Mouse (Mus musculus) heart, embryonic 14.5 days (tissue): ENCODE measurements around the gene Rhot2. TPM values are rescaled to one million over a fixed set of nuclear protein-coding genes. Genes with fewer than 3 reads are reported as not detected.

Source experiments
- ATAC-seq: fragments of 200-750 bp; cut with Nextera tagmentation; 2 replicates; pipeline ENCODE4 v1.8.0; 2017; ENCODE audit warnings: low read depth, moderate TSS enrichment; ENCODE audit not compliant: insufficient number of reproducible peaks, insufficient read depth, low FRiP score
- H3K27ac ChIP-seq, 2 experiments: fragments of 200-500 bp in 1 of 2; fragments of 300-500 bp in 1 of 2; sonication (generic) in 1 of 2; replicated peaks in 1 of 2; 2 replicates each; pipeline ENCODE4 v1.5.1; 2012 to 2014; ENCODE audit warnings: low read depth in 2 of 2, low read length in 2 of 2, control low read depth in 1 of 2, mild to moderate bottlenecking in 1 of 2, mixed read lengths in 1 of 2; ENCODE audit not compliant: control insufficient read depth in 1 of 2, insufficient read depth in 1 of 2
- H3K27me3 ChIP-seq: fragments of 300-500 bp; sonication (generic); 2 replicates; pipeline ENCODE4 v1.6.1; 2014; ENCODE audit warnings: mild to moderate bottlenecking, low read length, control low read depth; ENCODE audit not compliant: control insufficient read depth, insufficient read depth
- H3K36me3 ChIP-seq: fragments of 300-500 bp; sonication (generic); 2 replicates; pipeline ENCODE4 v1.6.1; 2014; ENCODE audit warnings: mild to moderate bottlenecking, control low read depth, low read length, mixed read lengths; ENCODE audit not compliant: control insufficient read depth, insufficient read depth
- H3K4me1 ChIP-seq, 2 experiments: fragments of 200-500 bp in 1 of 2; fragments of 300-500 bp in 1 of 2; sonication (generic) in 1 of 2; 2 replicates each; pipeline ENCODE4 v1.6.1; 2012 to 2014; ENCODE audit warnings: low read length in 2 of 2, control low read depth in 1 of 2, mixed read lengths in 1 of 2; ENCODE audit not compliant: control insufficient read depth in 2 of 2, insufficient read depth in 2 of 2
- H3K4me2 ChIP-seq: fragments of 300-500 bp; sonication (generic); 2 replicates; pipeline ENCODE4 v1.6.1; 2014; ENCODE audit warnings: mild to moderate bottlenecking, low read length
- H3K4me3 ChIP-seq, 2 experiments: fragments of 200-500 bp in 1 of 2; fragments of 300-500 bp in 1 of 2; sonication (generic) in 1 of 2; 2 replicates each; pipeline ENCODE4 v1.5.1; 2012 to 2014; ENCODE audit warnings: low read length in 2 of 2, mild to moderate bottlenecking in 2 of 2, control low read depth in 1 of 2, low read depth in 1 of 2, moderate library complexity in 1 of 2; ENCODE audit not compliant: control insufficient read depth in 1 of 2, insufficient read depth in 1 of 2
- H3K9ac ChIP-seq: fragments of 300-500 bp; sonication (generic); 2 replicates; pipeline ENCODE4 v1.6.1; 2014; ENCODE audit warnings: mild to moderate bottlenecking, low read length
- H3K9me3 ChIP-seq: fragments of 300-500 bp; sonication (generic); 2 replicates; pipeline ENCODE4 v1.6.1; 2016; ENCODE audit warnings: low read length, control low read depth; ENCODE audit not compliant: control insufficient read depth
- WGBS: fragments of 180-500 bp; shearing (Covaris S2); extraction: QIAGEN DNeasy Blood & Tissue Kit; methylation state at CpG from one replicate; pipeline ENCODE4 v1.1.7; 2014; 5-methylcytosine and 5-hydroxymethylcytosine counted together
- polyA plus RNA-seq: library from polyadenylated mRNA; unstranded; fragments of >200 nt; fragmentation: Nextera tagmentation; extraction: Ambion mirVana; gene quantifications from 2 replicates; pipeline ENCODE4 v1.2.1, GENCODE M21; 2014

Rhot2 gene
- polyA plus RNA-seq, 1 experiment from 2014 or later, result 12.7 TPM

DNA sequence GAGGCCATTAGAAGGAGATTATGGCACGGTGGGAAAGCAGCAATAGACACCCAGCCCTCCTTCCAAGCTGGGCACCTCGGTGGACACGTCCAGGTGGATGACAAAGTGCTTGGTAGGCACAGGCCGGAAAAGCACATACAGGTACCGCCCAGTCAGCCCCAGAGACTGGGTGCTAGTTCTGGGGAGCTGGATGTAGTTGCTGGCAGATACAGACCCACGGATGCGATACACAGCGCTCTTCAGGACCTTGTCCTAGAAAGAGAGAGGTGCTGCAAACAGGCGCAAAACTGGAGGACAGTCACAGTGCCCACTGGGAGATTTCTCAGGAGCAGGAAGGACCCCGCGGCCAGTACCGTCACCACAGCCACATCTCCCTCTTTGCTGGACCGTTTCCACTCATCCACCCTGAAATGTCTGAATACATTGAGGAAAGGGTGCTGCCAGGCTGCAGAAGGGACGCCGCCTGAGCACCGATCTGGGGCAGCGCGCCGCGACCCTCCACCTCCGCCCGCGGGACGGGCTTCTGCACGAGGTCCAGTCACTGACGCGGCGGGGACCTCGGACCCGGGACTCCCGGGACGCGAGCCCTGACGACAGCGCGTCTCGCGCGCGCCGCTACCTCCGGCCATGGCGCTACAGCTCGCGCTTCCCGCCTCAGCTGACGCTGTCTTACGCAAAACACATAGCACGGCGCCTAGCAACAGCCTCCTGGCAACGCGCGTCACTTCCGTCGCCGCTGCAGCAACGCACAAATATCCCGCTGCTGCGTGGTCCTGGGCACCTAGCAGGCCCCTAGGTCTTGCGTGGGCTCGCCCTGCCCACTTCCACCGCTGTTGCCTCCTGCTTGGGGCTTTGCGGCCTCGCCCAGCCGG, 16.4 kb upstream of the Rhot2 start, which contains the start of gene Wdr90:
Gene Wdr90, minus strand, starts transcription at position 670 of the 872 bp plus-strand sequence.
- Histone ChIP-seq H3K9me3 (no peaks in the 10 kb centered on the region), H3K27ac (peak within 1 kb of the TSS; percentile 20 to 80; a peak in 2 of 4 replicates), H3K4me2 (peak within 1 kb of the TSS; percentile 95), H3K36me3 (peaks cover 31% of the 10 kb centered on the region), H3K9ac (peak within 1 kb of the TSS; percentile 83), H3K27me3 (no peaks in the 10 kb centered on the region), H3K4me3 (peak within 1 kb of the TSS; percentile 50 to 67), H3K4me1 (peaks cover 5 to 18% of the 10 kb centered on the region in 2 experiments; a peak in 3 of 4 replicates)
- peak; percentile 83 for ATAC-seq
- WGBS, result 4% methylated on average over 64 of the region's 65 CpGs

DNA sequence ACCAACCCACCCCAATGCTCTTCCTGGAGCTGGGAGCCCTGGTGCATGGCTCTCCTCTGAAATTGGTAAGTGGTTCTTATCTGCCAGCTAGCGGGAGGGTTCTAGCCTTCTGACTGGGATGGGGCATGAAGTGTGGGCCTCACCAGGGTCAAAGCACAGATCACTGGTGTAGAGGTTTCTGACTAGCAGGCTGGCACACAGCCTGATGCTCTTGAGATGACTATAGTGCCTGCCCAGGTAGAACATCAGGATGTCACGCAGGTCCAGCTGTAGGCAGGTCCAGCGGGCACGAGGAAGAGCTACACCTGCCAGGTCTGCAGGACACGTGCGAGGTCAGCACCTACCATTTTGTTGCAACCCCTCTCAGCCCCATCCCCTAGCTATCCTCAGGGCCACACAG, 15.6 kb upstream of the Rhot2 start:
- Histone ChIP-seq H3K4me1 (peaks cover 5 to 18% of the 10 kb centered on the region in 2 experiments; a peak in 3 of 4 replicates), H3K36me3 (peaks cover 27% of the 10 kb centered on the region), H3K27me3 (no peaks in the 10 kb centered on the region), H3K4me3 (no peak overlapping the region), H3K9me3 (no peaks in the 10 kb centered on the region), H3K4me2 (no peak overlapping the region), H3K9ac (no peak overlapping the region), H3K27ac (no peak overlapping the region)
- ATAC-seq, result no peak
- whole genome bisulfite sequencing, result 77% methylated on average over 6 of the region's 6 CpGs

DNA sequence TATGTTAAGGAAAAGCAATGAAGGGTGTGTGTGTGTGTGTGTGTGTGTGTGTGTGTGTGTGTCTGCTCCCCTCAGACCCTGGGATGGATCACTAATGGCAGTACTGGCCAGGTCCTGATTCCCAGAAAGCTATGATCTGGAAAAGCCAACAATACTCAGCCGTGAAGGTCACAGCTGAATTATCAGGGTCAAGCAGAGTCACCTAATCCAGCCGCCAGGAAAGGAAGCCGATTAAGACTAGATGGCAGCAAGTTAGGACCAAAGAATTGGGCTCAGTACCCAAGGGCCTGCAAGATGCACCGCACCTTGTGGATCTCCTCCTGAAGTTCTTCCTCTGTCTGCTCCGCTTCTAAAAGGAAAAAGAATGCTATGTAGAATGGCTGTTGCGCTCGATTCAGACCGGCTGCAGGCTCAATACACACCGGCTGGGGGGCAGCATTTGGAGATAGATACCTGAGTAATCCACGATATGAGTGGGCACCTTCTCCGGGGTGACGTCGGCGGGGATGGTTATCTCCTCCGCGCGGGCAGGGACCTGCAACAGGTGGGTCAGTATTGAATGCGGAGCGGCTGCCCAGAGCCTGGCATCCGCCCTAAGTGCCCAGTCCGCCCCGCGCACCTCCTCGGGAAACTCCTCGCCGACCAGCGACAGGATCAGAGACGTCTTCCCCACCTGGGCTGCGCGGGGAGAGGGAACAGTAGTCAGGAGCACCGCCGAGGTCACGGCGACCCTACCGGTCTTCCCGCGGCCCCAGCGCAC, 835 bp downstream of the Rhot2 start:
- Histone ChIP-seq H3K4me1 (peaks cover 5 to 15% of the 10 kb centered on the region in 2 experiments), H3K27me3 (no peaks in the 10 kb centered on the region), H3K27ac (peak overlapping the region; percentile 28 to 89), H3K9ac (peak overlapping the region; percentile 96), H3K36me3 (peaks cover 52% of the 10 kb centered on the region), H3K4me2 (peak overlapping the region; percentile 88), H3K4me3 (peak overlapping the region; percentile 76 to 91), H3K9me3 (no peaks in the 10 kb centered on the region)
- peak; percentile 10 for ATAC-seq
- WGBS, result 1% methylated on average over 38 of the region's 38 CpGs

DNA sequence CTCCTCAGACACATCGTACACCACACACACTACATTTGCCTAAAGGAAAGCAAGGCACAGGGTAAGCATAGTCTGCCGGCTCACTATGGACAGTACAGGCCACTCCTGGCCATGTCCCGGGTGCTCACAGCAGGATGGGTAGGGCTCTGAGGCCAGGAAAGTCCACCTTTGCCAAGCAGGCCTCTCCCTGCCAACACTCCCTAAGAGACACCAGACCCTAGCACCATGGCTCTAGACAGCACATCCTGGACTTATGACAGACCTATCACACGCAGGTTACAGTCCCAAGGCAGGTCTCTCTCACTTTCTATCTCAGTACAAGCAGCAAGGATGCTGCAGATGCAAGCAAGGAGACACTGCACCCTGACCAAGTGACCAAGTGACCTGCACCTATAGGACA, 1.5 kb downstream of the Rhot2 start:
- Histone ChIP-seq H3K9me3 (no peaks in the 10 kb centered on the region), H3K4me1 (peaks cover 5 to 15% of the 10 kb centered on the region in 2 experiments), H3K27me3 (no peaks in the 10 kb centered on the region), H3K4me2 (peak overlapping the region; percentile 88), H3K9ac (peak overlapping the region; percentile 96), H3K4me3 (peak overlapping the region; percentile 76 to 91), H3K27ac (no peak overlapping the region), H3K36me3 (peaks cover 54% of the 10 kb centered on the region)
- no peak for ATAC-seq
- 92% methylated on average over 4 of the region's 4 CpGs for WGBS

DNA sequence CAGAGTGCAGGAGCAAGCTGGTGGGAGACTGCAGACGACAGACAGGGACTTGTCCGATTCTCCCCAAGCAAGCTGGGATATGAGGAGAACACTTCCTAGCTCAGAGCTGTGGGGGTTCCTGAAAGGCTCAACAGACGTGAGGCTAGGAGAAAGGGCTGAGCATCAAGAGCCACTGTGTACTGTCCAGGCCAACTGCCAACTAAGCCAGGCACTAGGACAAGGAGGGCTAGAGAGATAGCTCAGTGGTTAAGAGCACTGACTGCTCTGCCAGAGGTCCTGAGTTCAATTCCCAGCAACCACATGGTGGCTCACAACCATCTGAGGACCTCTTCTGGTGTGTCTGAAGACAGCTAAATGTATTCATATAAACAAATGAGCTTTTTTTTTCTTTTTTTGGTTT, 2.1 kb downstream of the Rhot2 start:
- Histone ChIP-seq H3K36me3 (peaks cover 56% of the 10 kb centered on the region), H3K9ac (no peak overlapping the region), H3K4me3 (no peak overlapping the region), H3K27me3 (no peaks in the 10 kb centered on the region), H3K27ac (no peak overlapping the region), H3K9me3 (no peaks in the 10 kb centered on the region), H3K4me1 (peaks cover 8 to 20% of the 10 kb centered on the region in 2 experiments), H3K4me2 (no peak overlapping the region)
- no peak for ATAC-seq
- 80% methylated on average over 3 of the region's 3 CpGs for WGBS

DNA sequence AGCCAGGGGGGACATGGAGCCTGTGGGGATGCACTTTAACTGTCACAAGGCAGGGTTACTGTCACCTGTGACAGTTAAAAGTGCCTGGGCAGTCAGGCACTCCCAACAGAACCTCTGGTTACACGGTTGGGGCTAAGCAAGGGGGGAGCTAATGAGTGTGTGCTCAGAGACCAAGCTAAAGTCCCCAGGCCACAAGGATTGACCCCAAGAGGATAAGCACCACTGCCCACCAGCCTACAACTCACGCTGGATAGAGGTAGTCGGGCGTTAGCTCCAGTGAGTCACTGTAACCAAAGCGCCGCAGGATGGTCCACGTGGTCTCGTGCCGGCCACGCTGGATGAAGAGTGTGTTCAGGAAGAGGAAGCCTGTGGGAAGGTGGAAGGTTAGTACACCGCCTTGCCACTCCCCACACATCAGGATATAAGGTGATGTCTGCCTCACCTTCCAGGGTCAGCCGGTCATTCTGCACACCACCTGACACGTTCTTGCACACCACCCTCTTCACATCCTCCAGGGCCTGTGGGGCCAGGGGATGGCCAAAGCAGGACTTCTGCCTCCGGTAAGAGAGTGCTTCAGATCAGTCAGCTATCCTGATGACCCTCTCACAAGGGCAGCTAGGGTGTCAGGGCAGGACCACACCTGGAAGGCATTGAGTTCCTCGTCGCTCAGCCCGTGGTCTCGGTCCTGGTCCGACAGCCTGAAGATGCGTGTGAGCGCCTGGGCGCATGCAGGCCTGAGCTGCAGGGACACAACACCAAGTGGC, 3.4 kb downstream of the Rhot2 start, which contains the start of gene Gm20683:
Gene Gm20683, minus strand, starts transcription at position 647 of the 764 bp plus-strand sequence.
- Histone ChIP-seq H3K4me1 (peaks cover 17 to 32% of the 10 kb centered on the region in 2 experiments), H3K27ac (no peak within 1 kb of the TSS), H3K4me3 (no peak within 1 kb of the TSS), H3K36me3 (peaks cover 57% of the 10 kb centered on the region), H3K4me2 (no peak within 1 kb of the TSS), H3K27me3 (no peaks in the 10 kb centered on the region), H3K9ac (no peak within 1 kb of the TSS), H3K9me3 (no peaks in the 10 kb centered on the region)
- WGBS, result 92% methylated on average over 22 of the region's 22 CpGs
- ATAC-seq, result no peak

DNA sequence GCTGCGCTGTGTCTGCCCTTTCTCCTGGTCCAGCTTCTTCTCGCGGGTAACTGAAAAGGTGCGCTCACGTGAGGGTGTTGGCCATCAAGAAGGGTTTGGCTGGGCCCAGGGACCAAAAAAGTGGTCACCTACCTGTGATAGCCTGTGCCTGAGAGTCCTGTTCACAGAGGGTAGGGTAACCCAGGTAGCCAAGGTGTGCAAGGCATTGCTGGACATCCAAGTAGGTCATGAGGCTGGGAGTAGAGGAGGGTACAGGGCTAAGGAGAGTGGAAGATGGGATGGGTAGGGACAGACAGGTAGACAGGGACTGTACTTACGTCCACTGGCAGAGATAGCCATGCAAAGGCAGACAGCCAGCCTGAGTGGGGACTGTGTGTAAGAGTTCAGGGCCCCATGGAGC, 4.1 kb downstream of the Rhot2 start:
- Histone ChIP-seq H3K4me2 (no peak overlapping the region), H3K4me1 (peaks cover 20 to 39% of the 10 kb centered on the region in 2 experiments), H3K4me3 (no peak overlapping the region), H3K27me3 (no peaks in the 10 kb centered on the region), H3K36me3 (peaks cover 64% of the 10 kb centered on the region), H3K27ac (no peak overlapping the region), H3K9ac (no peak overlapping the region), H3K9me3 (no peaks in the 10 kb centered on the region)
- WGBS, result 96% methylated on average over 6 of the region's 6 CpGs
- no peak for ATAC-seq
